Mouse (Mus musculus) liver, embryonic 11.5 days (tissue): ENCODE measurements around the gene Cabin1. TPM values are rescaled to one million over a fixed set of nuclear protein-coding genes. Genes with fewer than 3 reads are reported as not detected.
A peak's percentile ranks its signal among the peaks of the same experiment; 100 is the strongest.

ENCODE experiments used
- ATAC-seq: fragments of 200-750 bp; cut with Nextera tagmentation; replicated peaks from 2 replicates; pipeline ENCODE4 v1.8.0; 2017; ENCODE audit warnings: moderate number of reproducible peaks, mild to moderate bottlenecking, moderate TSS enrichment, moderate library complexity; ENCODE audit not compliant: low FRiP score
- DNase-seq: peaks from one replicate; pipeline ENCODE4 v3.0.0-alpha.2; 2017; ENCODE audit warnings: low spot score
- H3K27ac ChIP-seq: fragments of 300-500 bp; sonication (generic); 2 replicates; pipeline ENCODE4 v1.5.1; 2014; ENCODE audit warnings: mild to moderate bottlenecking, low read depth, low read length, control low read depth
- H3K27me3 ChIP-seq: fragments of 300-500 bp; sonication (generic); replicated peaks from 2 replicates; pipeline ENCODE4 v1.6.1; 2014; ENCODE audit warnings: low read length, mixed read lengths; ENCODE audit not compliant: control insufficient read depth, insufficient read depth
- H3K36me3 ChIP-seq: fragments of 300-500 bp; sonication (generic); 2 replicates; pipeline ENCODE4 v1.6.1; 2014; ENCODE audit warnings: mild to moderate bottlenecking, low read length, moderate library complexity, mixed read lengths; ENCODE audit not compliant: control insufficient read depth, insufficient read depth
- H3K4me1 ChIP-seq: fragments of 300-500 bp; sonication (generic); replicated peaks from 2 replicates; pipeline ENCODE4 v1.6.1; 2014; ENCODE audit warnings: low read length, mixed read lengths; ENCODE audit not compliant: control insufficient read depth, insufficient read depth
- H3K4me2 ChIP-seq: fragments of 300-500 bp; sonication (generic); 2 replicates; pipeline ENCODE4 v1.6.1; 2014; ENCODE audit warnings: mild to moderate bottlenecking, control low read depth, moderate library complexity
- H3K4me3 ChIP-seq: fragments of 300-500 bp; sonication (generic); 2 replicates; pipeline ENCODE4 v1.5.1; 2014; ENCODE audit warnings: low read depth, low read length, control low read depth
- H3K9ac ChIP-seq: fragments of 300-500 bp; sonication (generic); 2 replicates; pipeline ENCODE4 v1.6.1; 2014; ENCODE audit warnings: low read depth, low read length, control low read depth
- H3K9me3 ChIP-seq: fragments of 300-500 bp; sonication (generic); 2 replicates; pipeline ENCODE4 v1.6.1; 2016; ENCODE audit warnings: low read length, inconsistent platforms, mixed read lengths; ENCODE audit not compliant: control insufficient read depth
- WGBS: fragments of 180-500 bp; shearing (Covaris S2); extraction: QIAGEN DNeasy Blood & Tissue Kit; methylation state at CpG from one replicate; pipeline ENCODE4 v1.1.7; 2014; 5-methylcytosine and 5-hydroxymethylcytosine counted together
- polyA plus RNA-seq: library from polyadenylated mRNA; unstranded; fragments of >200 nt; fragmentation: Nextera tagmentation; extraction: Ambion mirVana; gene quantifications from 2 replicates; pipeline ENCODE4 v1.2.1, GENCODE M21; 2014

Gene Cabin1
- polyA plus RNA-seq, 1 experiment from 2014 or later, result 33.3 TPM

DNA sequence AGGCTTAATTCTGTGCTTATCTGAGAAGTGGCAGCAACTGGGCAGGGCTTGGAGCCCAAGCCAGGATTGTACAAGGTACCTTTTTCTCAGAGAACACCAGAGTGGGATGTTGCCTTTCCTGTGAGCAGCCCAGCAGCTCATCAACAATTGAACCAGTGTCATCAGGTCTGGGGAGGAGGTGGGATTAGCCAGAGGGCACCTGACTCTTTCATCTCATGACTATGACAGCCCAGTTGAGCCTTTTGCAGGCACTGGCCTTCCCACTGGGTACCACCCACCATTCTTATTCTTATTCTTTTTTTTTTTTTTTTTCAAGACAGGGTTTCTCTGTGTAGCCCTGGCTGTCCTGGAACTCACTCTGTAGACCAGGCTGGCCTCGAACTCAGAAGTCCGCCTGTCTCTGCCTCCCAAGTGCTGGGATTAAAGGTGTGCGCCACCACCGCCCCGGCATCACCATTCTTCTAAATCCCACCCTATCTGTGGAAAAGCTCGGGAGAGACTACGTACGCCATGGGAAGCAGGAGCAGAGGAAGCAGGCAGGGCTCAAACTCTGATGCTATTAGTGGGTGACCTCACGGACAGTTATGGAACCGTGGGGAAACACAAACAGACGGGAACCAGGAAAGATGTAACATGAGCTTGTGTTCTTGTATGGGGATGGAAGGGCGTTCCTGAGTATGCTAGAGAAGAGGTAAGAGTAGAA lies 127.9 kb downstream of the Cabin1 start:
- Histone ChIP-seq H3K4me2 (no peak overlapping the region), H3K27ac (no peak overlapping the region), H3K9me3 (no peaks in the 10 kb centered on the region), H3K36me3 (no peaks in the 10 kb centered on the region), H3K4me3 (no peak overlapping the region), H3K4me1 (no peaks in the 10 kb centered on the region), H3K27me3 (no peaks in the 10 kb centered on the region; the same call in 1 of the 2 replicates), H3K9ac (no peak overlapping the region)
- WGBS, result 87% methylated on average over 12 of the region's 12 CpGs
- DNase-seq (no peak), ATAC-seq (no peak)

DNA sequence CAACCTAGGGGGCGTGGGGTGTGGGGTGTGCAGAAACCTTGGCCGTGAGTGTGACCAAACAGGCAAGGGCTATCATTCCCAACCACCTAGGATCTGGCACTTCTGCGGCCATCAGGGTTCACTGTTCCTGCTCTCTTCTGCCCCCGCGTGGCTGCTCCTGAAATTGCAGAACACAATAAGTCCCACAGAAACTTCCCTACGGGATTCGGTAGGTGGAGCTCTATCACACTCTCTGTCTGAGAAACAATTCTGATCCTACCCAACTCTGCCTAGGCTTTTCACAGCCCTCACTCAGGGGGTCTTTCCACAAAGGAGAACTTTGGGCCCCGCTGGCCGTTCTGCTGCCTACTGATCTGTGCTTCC lies 128.5 kb downstream of the Cabin1 start:
- H3K9me3 ChIP-seq, result no peaks in the 10 kb centered on the region
- H3K27me3 ChIP-seq, result no peaks in the 10 kb centered on the region; the same call in 1 of the 2 replicates
- H3K9ac ChIP-seq, result no peak overlapping the region
- DNase-seq, result peak; percentile 75
- WGBS, result 2% methylated on average over 9 of the region's 9 CpGs
- H3K4me1 ChIP-seq, result no peaks in the 10 kb centered on the region
- no peak overlapping the region for H3K4me2 ChIP-seq
- no peak overlapping the region for H3K27ac ChIP-seq
- H3K36me3 ChIP-seq, result no peaks in the 10 kb centered on the region
- no peak; the same call in 1 of the 2 replicates for ATAC-seq
- no peak overlapping the region for H3K4me3 ChIP-seq

GRCm38 (mm10) chr10:75635019-75635692 lies 129.0 kb downstream of the Cabin1 start:
- no peaks in the 10 kb centered on the region for H3K4me1 ChIP-seq
- no peak overlapping the region for H3K4me2 ChIP-seq
- no peak overlapping the region for H3K4me3 ChIP-seq
- DNase-seq (no peak), ATAC-seq (no peak)
- H3K9ac ChIP-seq, result no peak overlapping the region
- no peaks in the 10 kb centered on the region; the same call in 1 of the 2 replicates for H3K27me3 ChIP-seq
- H3K27ac ChIP-seq, result no peak overlapping the region
- no peaks in the 10 kb centered on the region for H3K9me3 ChIP-seq
- WGBS, result 68% methylated on average over 14 of the region's 14 CpGs
- H3K36me3 ChIP-seq, result no peaks in the 10 kb centered on the region

DNA sequence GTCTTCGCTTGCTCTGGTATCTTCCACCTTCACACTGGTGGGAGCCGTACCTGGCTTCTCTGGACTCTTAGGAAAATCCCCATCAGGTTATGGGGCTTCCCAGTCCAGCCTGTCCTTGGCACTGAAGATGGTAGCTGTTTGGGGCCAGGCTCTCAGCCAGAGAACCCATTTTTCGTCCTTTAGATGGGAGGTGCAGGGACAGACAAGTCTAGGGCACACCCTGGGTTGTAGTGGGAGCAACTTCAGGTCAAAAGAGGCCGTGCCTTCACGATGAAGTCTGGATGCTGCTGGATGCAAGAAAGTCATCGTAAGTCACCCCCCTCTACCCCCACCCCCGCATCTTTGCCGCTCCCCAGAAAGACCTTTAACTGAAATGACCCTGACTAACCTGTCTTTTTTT lies 129.5 kb downstream of the Cabin1 start:
- H3K4me1 ChIP-seq, result no peaks in the 10 kb centered on the region
- 87% methylated on average over 8 of the region's 8 CpGs for WGBS
- no peak for DNase-seq
- no peak overlapping the region for H3K9ac ChIP-seq
- no peaks in the 10 kb centered on the region for H3K9me3 ChIP-seq
- H3K4me2 ChIP-seq, result no peak overlapping the region
- no peak for ATAC-seq
- H3K27me3 ChIP-seq, result no peaks in the 10 kb centered on the region; the same call in 1 of the 2 replicates
- no peaks in the 10 kb centered on the region for H3K36me3 ChIP-seq
- H3K27ac ChIP-seq, result no peak overlapping the region
- no peak overlapping the region for H3K4me3 ChIP-seq

DNA sequence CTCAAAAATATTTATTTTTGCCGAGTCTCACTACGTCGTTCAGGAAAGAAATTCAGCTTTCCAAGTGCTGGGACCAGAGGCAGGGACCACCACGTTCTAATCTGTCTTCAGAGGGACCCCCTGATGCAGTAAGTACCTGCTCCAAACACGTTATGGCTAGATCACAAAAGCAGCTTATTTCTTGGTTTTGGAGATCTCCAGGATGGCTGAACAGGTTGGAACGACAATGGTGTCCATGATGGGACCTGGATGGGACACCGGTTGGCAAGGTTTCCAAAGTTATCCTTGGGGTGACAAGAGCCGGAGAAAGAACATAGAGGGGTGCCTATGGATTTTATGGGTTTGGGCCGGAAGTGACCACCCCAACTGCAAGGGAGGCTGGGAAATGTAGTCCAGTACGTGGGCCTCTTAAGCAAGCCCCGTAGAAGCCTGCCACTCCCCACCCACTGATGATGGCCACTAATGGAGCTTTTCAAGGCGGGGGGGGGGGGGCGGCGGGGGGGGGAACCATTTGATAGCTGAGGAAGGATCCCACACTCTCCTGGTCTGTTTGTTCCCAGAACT lies 130.5 kb downstream of the Cabin1 start:
- Histone ChIP-seq H3K27ac (no peak overlapping the region), H3K4me1 (no peaks in the 10 kb centered on the region), H3K9ac (no peak overlapping the region), H3K4me3 (no peak overlapping the region), H3K36me3 (no peaks in the 10 kb centered on the region), H3K27me3 (no peaks in the 10 kb centered on the region; the same call in 1 of the 2 replicates), H3K9me3 (no peaks in the 10 kb centered on the region), H3K4me2 (no peak overlapping the region)
- ATAC-seq, result no peak
- 81% methylated on average over 12 of the region's 14 CpGs for WGBS
- DNase-seq, result no peak

- no peak overlapping the region for H3K9ac ChIP-seq
- no peaks in the 10 kb centered on the region for H3K36me3 ChIP-seq
- H3K4me1 ChIP-seq, result no peaks in the 10 kb centered on the region
- ATAC-seq (no peak), DNase-seq (no peak)
- no peak overlapping the region for H3K27ac ChIP-seq
- no peaks in the 10 kb centered on the region; the same call in 1 of the 2 replicates for H3K27me3 ChIP-seq
- WGBS, result 80% methylated on average over 5 of the region's 5 CpGs
- no peaks in the 10 kb centered on the region for H3K9me3 ChIP-seq
- H3K4me2 ChIP-seq, result no peak overlapping the region
- no peak overlapping the region for H3K4me3 ChIP-seq
Observed at GRCm38 (mm10) chr10:75633048-75633447, 131.1 kb downstream of the Cabin1 start.

GRCm38 (mm10) chr10:75632633-75633032 lies 131.5 kb downstream of the Cabin1 start:
- Histone ChIP-seq H3K36me3 (no peaks in the 10 kb centered on the region), H3K9me3 (no peaks in the 10 kb centered on the region), H3K27ac (no peak overlapping the region), H3K4me3 (no peak overlapping the region), H3K4me1 (no peaks in the 10 kb centered on the region), H3K27me3 (no peaks in the 10 kb centered on the region; the same call in 1 of the 2 replicates), H3K9ac (no peak overlapping the region), H3K4me2 (no peak overlapping the region)
- DNase-seq, result no peak
- no peak for ATAC-seq
- 66% methylated on average over 5 of the region's 5 CpGs for whole genome bisulfite sequencing

GRCm38 (mm10) chr10:75627490-75627889 lies 136.7 kb downstream of the Cabin1 start:
- Histone ChIP-seq H3K9ac (no peak overlapping the region), H3K9me3 (no peaks in the 10 kb centered on the region), H3K4me1 (no peaks in the 10 kb centered on the region), H3K36me3 (no peaks in the 10 kb centered on the region), H3K4me3 (no peak overlapping the region), H3K27ac (no peak overlapping the region), H3K27me3 (no peaks in the 10 kb centered on the region), H3K4me2 (no peak overlapping the region)
- no peak for ATAC-seq
- no peak for DNase-seq
- 83% methylated on average over 3 of the region's 3 CpGs for WGBS
